Comparison of ENCODE assay signal across 8 mouse cellular contexts in genomic region chr3:146500810-146501201, GRCm38 (mm10). TPM values are rescaled to one million over a fixed set of nuclear protein-coding genes. Genes with fewer than 3 reads are reported as not detected.
DNase-seq lines count a peak whose midpoint lies in the region; ATAC-seq lines count a peak whose summit lies in the region.

No protein-coding gene starts in this region.

- no peak for DNase-seq in neural tube, embryonic 11.5 days (ENCODE audit: low spot score)
- DNase-seq in neural tube, embryonic 10.5 days (ENCODE audit: extremely low spot score, low spot score): no peak
- DNase-seq in limb, embryonic 10.5 days (ENCODE audit: low spot score): no peak
- DNase-seq in splenic B cell, adult 2 months (ENCODE audit: low read depth, low spot score): peak; percentile 19
- no peak for DNase-seq in gastrocnemius, postnatal 14 days
- no peak for DNase-seq in right cerebral cortex, postnatal 36 days (ENCODE audit: low spot score in 2 of 2)
- no peak for DNase-seq in cerebellum, adult 8-10 months

- peak overlapping the region; percentile 77 for H3K4me3 ChIP-seq in neural tube, embryonic 11.5 days (ENCODE audit: low read depth, low read length)
- H3K4me3 ChIP-seq in embryonic facial prominence, embryonic 13.5 days: peak overlapping the region; percentile 76
- H3K4me3 ChIP-seq in limb, embryonic 10.5 days: peak overlapping the region; percentile 88

- H3K27me3 ChIP-seq in neural tube, embryonic 11.5 days (ENCODE audit: control insufficient read depth, insufficient read depth, low read length): no peaks in the 10 kb centered on the region
- H3K27me3 ChIP-seq in embryonic facial prominence, embryonic 13.5 days: no peaks in the 10 kb centered on the region
- no peaks in the 10 kb centered on the region for H3K27me3 ChIP-seq in limb, embryonic 10.5 days (ENCODE audit: low read depth, poor library complexity, severe bottlenecking)
- H3K27me3 ChIP-seq in splenic B cell, adult 2 months (ENCODE audit: control insufficient read depth, insufficient read depth, low read length, poor library complexity, severe bottlenecking): no peaks in the 10 kb centered on the region; the same call in 1 of the 2 replicates

- ATAC-seq in neural tube, embryonic 11.5 days (ENCODE audit: insufficient read depth, low FRiP score, low TSS enrichment): no peak
- ATAC-seq in embryonic facial prominence, embryonic 13.5 days (ENCODE audit: insufficient number of reproducible peaks, insufficient read depth, low FRiP score, low TSS enrichment, low read depth): no peak

- H3K36me3 ChIP-seq in neural tube, embryonic 11.5 days (ENCODE audit: control insufficient read depth, insufficient read depth, low read length): peaks cover 1% of the 10 kb centered on the region; the same call in 1 of the 2 replicates
- H3K36me3 ChIP-seq in embryonic facial prominence, embryonic 13.5 days: peaks cover 18% of the 10 kb centered on the region
- H3K36me3 ChIP-seq in limb, embryonic 10.5 days: peaks cover 42% of the 10 kb centered on the region
- H3K36me3 ChIP-seq in splenic B cell, adult 2 months (ENCODE audit: control insufficient read depth, insufficient read depth, low read length, poor library complexity, severe bottlenecking): peaks cover 3% of the 10 kb centered on the region; the same call in 1 of the 2 replicates

- H3K9ac ChIP-seq in neural tube, embryonic 11.5 days (ENCODE audit: low read length): peak overlapping the region; percentile 83
- H3K9ac ChIP-seq in embryonic facial prominence, embryonic 13.5 days: peak overlapping the region; percentile 94

- H3K4me1 ChIP-seq in neural tube, embryonic 11.5 days (ENCODE audit: control insufficient read depth, insufficient read depth, low read length): peaks cover 17% of the 10 kb centered on the region
- H3K4me1 ChIP-seq in embryonic facial prominence, embryonic 13.5 days: peaks cover 28% of the 10 kb centered on the region
- peaks cover 17% of the 10 kb centered on the region for H3K4me1 ChIP-seq in limb, embryonic 10.5 days

- intact Hi-C loops in gastrocnemius, postnatal 14 days (cut with DNase I; ENCODE audit: low total_unique reads): no loop called here

- peak overlapping the region; percentile 77 for H3K4me2 ChIP-seq in neural tube, embryonic 11.5 days (ENCODE audit: low read depth)
- peak overlapping the region; percentile 78 for H3K4me2 ChIP-seq in embryonic facial prominence, embryonic 13.5 days

- H3K27ac ChIP-seq in neural tube, embryonic 11.5 days (ENCODE audit: low read depth, low read length): no peak overlapping the region
- H3K27ac ChIP-seq in embryonic facial prominence, embryonic 13.5 days: peak overlapping the region; percentile 96
- peak overlapping the region; percentile 98 for H3K27ac ChIP-seq in limb, embryonic 10.5 days

- 10% methylated on average over 5 of the region's 5 CpGs for WGBS in neural tube, embryonic 11.5 days
- 5% methylated on average over 5 of the region's 5 CpGs for WGBS in embryonic facial prominence, embryonic 13.5 days
- 13% methylated on average over 5 of the region's 5 CpGs for WGBS in limb, embryonic 10.5 days

- H3K9me3 ChIP-seq in neural tube, embryonic 11.5 days (ENCODE audit: control insufficient read depth, low read length): no peaks in the 10 kb centered on the region
- H3K9me3 ChIP-seq in embryonic facial prominence, embryonic 13.5 days: no peaks in the 10 kb centered on the region
- H3K9me3 ChIP-seq in limb, embryonic 10.5 days (replicated peaks): no peaks in the 10 kb centered on the region

RNA-seq across cellular contexts. Expression of gene Gng5, which starts 1.2 kb away (rescaled TPM):
- polyA plus RNA-seq in neural tube, embryonic 11.5 days (2014; fragmentation: Nextera tagmentation; extraction: Ambion mirVana): 956 and 1,018 TPM in 2 replicates
- polyA plus RNA-seq in embryonic facial prominence, embryonic 13.5 days (2015; fragmentation: Nextera tagmentation; extraction: Ambion mirVana): 857 and 874 TPM in 2 replicates
- 1,264 and 1,383 TPM in 2 replicates for polyA plus RNA-seq in limb, embryonic 10.5 days (2016; fragmentation: Nextera tagmentation; extraction: Ambion mirVana)
- total RNA-seq in gastrocnemius, postnatal 14 days (2021): 100 to 1,000 TPM; 233 to 275 TPM

RNA-seq across cellular contexts. Expression of gene Spata1, which starts 1.3 kb away (rescaled TPM):
- 4.8 and 5.7 TPM in 2 replicates for polyA plus RNA-seq in neural tube, embryonic 11.5 days (2014; fragmentation: Nextera tagmentation; extraction: Ambion mirVana)
- polyA plus RNA-seq in embryonic facial prominence, embryonic 13.5 days (2015; fragmentation: Nextera tagmentation; extraction: Ambion mirVana): 9.9 and 10.2 TPM in 2 replicates
- polyA plus RNA-seq in limb, embryonic 10.5 days (2016; fragmentation: Nextera tagmentation; extraction: Ambion mirVana): 3.9 and 6.8 TPM in 2 replicates
- total RNA-seq in gastrocnemius, postnatal 14 days (2021): 1 to 10 TPM; 2.5 to 3.7 TPM

RNA-seq across cellular contexts. Expression of gene Rpf1, which starts 20.4 kb away (rescaled TPM):
- polyA plus RNA-seq in neural tube, embryonic 11.5 days (2014; fragmentation: Nextera tagmentation; extraction: Ambion mirVana): 65.1 and 69.8 TPM in 2 replicates
- 53.3 and 59.5 TPM in 2 replicates for polyA plus RNA-seq in embryonic facial prominence, embryonic 13.5 days (2015; fragmentation: Nextera tagmentation; extraction: Ambion mirVana)
- 63.9 and 72.4 TPM in 2 replicates for polyA plus RNA-seq in limb, embryonic 10.5 days (2016; fragmentation: Nextera tagmentation; extraction: Ambion mirVana)
- 10 to 100 TPM; 12.9 to 14.5 TPM for total RNA-seq in gastrocnemius, postnatal 14 days (2021)

RNA-seq across cellular contexts. Expression of gene Ctbs, which starts 51.2 kb away (rescaled TPM):
- polyA plus RNA-seq in neural tube, embryonic 11.5 days (2014; fragmentation: Nextera tagmentation; extraction: Ambion mirVana): 5.3 and 5.5 TPM in 2 replicates
- polyA plus RNA-seq in embryonic facial prominence, embryonic 13.5 days (2015; fragmentation: Nextera tagmentation; extraction: Ambion mirVana): 9.1 and 9.6 TPM in 2 replicates
- polyA plus RNA-seq in limb, embryonic 10.5 days (2016; fragmentation: Nextera tagmentation; extraction: Ambion mirVana): 3.3 and 4.7 TPM in 2 replicates
- 1 to 10 TPM; 4.2 to 4.7 TPM for total RNA-seq in gastrocnemius, postnatal 14 days (2021)
